ENCODE assay signal across 21 mouse cellular contexts in genomic region chr19:23942886-23943285, GRCm38 (mm10).
DNase-seq lines count a peak whose midpoint lies in the region; ATAC-seq lines count a peak whose summit lies in the region.
"Had no signal": no experiment of that assay in that cellular context is flagged by ENCODE, and none has a peak within 500 bp of the region (broad histone marks: within the 10 kb centered on the region; RNA-seq: fewer than 3 reads in every experiment).

No protein-coding gene starts in this region.

- no peaks in the 10 kb centered on the region for H3K9me3 ChIP-seq in heart, embryonic 10.5 days
- H3K9me3 ChIP-seq in forebrain, embryonic 15.5 days = no peaks in the 10 kb centered on the region
- H3K9me3 ChIP-seq: embryonic facial prominence, embryonic 12.5 days; G1E; hindbrain, embryonic 13.5 days; intestine, embryonic 15.5 days had no signal

- H3K4me2 ChIP-seq in forebrain, embryonic 15.5 days (replicated peaks) = no peak overlapping the region
- H3K4me2 ChIP-seq: embryonic facial prominence, embryonic 12.5 days; hindbrain, embryonic 13.5 days; intestine, embryonic 15.5 days had no signal

- DNase-seq in cerebellum, postnatal 4 days (ENCODE audit: low spot score in 2 of 2) = no peak
- peak; percentile 50 for DNase-seq in heart, embryonic 10.5 days (ENCODE audit: low spot score)
- no peak for DNase-seq in heart, adult 9 months (ENCODE audit: low spot score in 2 of 2)
- DNase-seq in cerebellum, adult 9-10 months = peak; percentile 73
- no peak for DNase-seq in spleen, adult 18-20 months
- DNase-seq: adrenal gland, adult 8-10 months; adrenal gland, postnatal 36 days; B cell, adult 2 months; gastrocnemius, postnatal 10 days; heart, postnatal 10 days; heart, postnatal 4 days; kidney, adult 18-20 months had no signal

- H3K27ac ChIP-seq in heart, embryonic 10.5 days = no peak overlapping the region
- H3K27ac ChIP-seq in forebrain, embryonic 15.5 days (replicated peaks) = no peak overlapping the region
- H3K27ac ChIP-seq: embryonic facial prominence, embryonic 12.5 days; hindbrain, embryonic 13.5 days; hindbrain, postnatal 0 days; intestine, embryonic 15.5 days had no signal

- no peak overlapping the region for H3K9ac ChIP-seq in forebrain, embryonic 15.5 days (replicated peaks)
- H3K9ac ChIP-seq: embryonic facial prominence, embryonic 12.5 days; hindbrain, embryonic 13.5 days; intestine, embryonic 15.5 days had no signal

- H3K36me3 ChIP-seq in heart, embryonic 10.5 days = no peaks in the 10 kb centered on the region
- peaks cover 14% of the 10 kb centered on the region for H3K36me3 ChIP-seq in forebrain, embryonic 15.5 days
- H3K36me3 ChIP-seq: embryonic facial prominence, embryonic 12.5 days; G1E; intestine, embryonic 15.5 days had no signal

- peak; percentile 57; the same call in 1 of the 2 replicates for ATAC-seq in cerebellum, adult (ENCODE audit: insufficient number of reproducible peaks, low FRiP score, low TSS enrichment)
- no peak for ATAC-seq in forebrain, embryonic 15.5 days (replicated peaks)
- ATAC-seq: CD4-positive, CD25-positive, alpha-beta regulatory T cell, adult 4 months; forebrain, embryonic 16.5 days; hindbrain, postnatal 0 days; intestine, embryonic 15.5 days had no signal

- no peak overlapping the region for H3K4me3 ChIP-seq in heart, embryonic 10.5 days
- no peak overlapping the region for H3K4me3 ChIP-seq in forebrain, embryonic 15.5 days
- H3K4me3 ChIP-seq: embryonic facial prominence, embryonic 12.5 days; hindbrain, embryonic 13.5 days; intestine, embryonic 15.5 days had no signal

- WGBS in heart, embryonic 10.5 days = 86% methylated on average over 7 of the region's 7 CpGs
- 91% methylated on average over 7 of the region's 7 CpGs for WGBS in forebrain, embryonic 15.5 days

- H3K4me1 ChIP-seq in heart, embryonic 10.5 days = peaks cover 14% of the 10 kb centered on the region; the same call in 1 of the 2 replicates
- H3K4me1 ChIP-seq in forebrain, embryonic 15.5 days = 0 out of 2 replicates have a peak, but pooled peaks cover 4% of the 10 kb centered on the region
- H3K4me1 ChIP-seq: embryonic facial prominence, embryonic 12.5 days; intestine, embryonic 15.5 days had no signal

- peaks cover 5% of the 10 kb centered on the region; the same call in 1 of the 2 replicates for H3K27me3 ChIP-seq in heart, embryonic 10.5 days (ENCODE audit: insufficient read depth, poor library complexity, severe bottlenecking)
- H3K27me3 ChIP-seq in forebrain, embryonic 15.5 days = no peaks in the 10 kb centered on the region
- H3K27me3 ChIP-seq: embryonic facial prominence, embryonic 12.5 days; hindbrain, embryonic 13.5 days; intestine, embryonic 15.5 days had no signal

Comparison
In these comparisons a context has a peak if more than half of its experiments do, and no peak if none do; other contexts are left out.
1. DNase-seq: peak in heart, embryonic 10.5 days (single experiment) and cerebellum, adult 9-10 months (single experiment); none in cerebellum, postnatal 4 days (0 of 2), heart, adult 9 months (0 of 2) and spleen, adult 18-20 months (0 of 2).